Mouse (Mus musculus) embryonic facial prominence, embryonic 10.5 days (tissue): ENCODE results near the gene Eef2k. TPM values are rescaled to one million over a fixed set of nuclear protein-coding genes. Genes with fewer than 3 reads are reported as not detected.

Experiments used
- DNase-seq: peaks from one replicate; pipeline ENCODE4 v3.0.0-alpha.2; 2017; ENCODE audit warnings: low spot score
- H3K27ac ChIP-seq: fragments of 300-500 bp; sonication (generic); replicated peaks from 2 replicates; pipeline ENCODE4 v1.5.1; 2016; ENCODE audit warnings: mild to moderate bottlenecking
- H3K27me3 ChIP-seq: fragments of 300-500 bp; sonication (generic); replicated peaks from 2 replicates; pipeline ENCODE4 v1.6.1; 2016; ENCODE audit warnings: low read depth, mild to moderate bottlenecking; ENCODE audit not compliant: poor library complexity, severe bottlenecking
- H3K36me3 ChIP-seq: fragments of 300-500 bp; sonication (generic); replicated peaks from 2 replicates; pipeline ENCODE4 v1.6.1; 2016; ENCODE audit warnings: mild to moderate bottlenecking, moderate library complexity
- H3K4me1 ChIP-seq: fragments of 300-500 bp; sonication (generic); 2 replicates; pipeline ENCODE4 v1.6.1; 2016
- H3K4me3 ChIP-seq: fragments of 300-500 bp; sonication (generic); 2 replicates; pipeline ENCODE4 v1.5.1; 2016; ENCODE audit warnings: mild to moderate bottlenecking, moderate library complexity
- H3K9me3 ChIP-seq: fragments of 300-500 bp; sonication (generic); 2 replicates; pipeline ENCODE4 v1.6.1; 2016; ENCODE audit warnings: mild to moderate bottlenecking
- WGBS: fragments of 180-500 bp; shearing (Covaris S2); methylation state at CpG from one replicate; pipeline ENCODE4 v1.1.7; 2016; 5-methylcytosine and 5-hydroxymethylcytosine counted together
- polyA plus RNA-seq: library from polyadenylated mRNA; unstranded; fragments of >200 nt; fragmentation: Nextera tagmentation; extraction: Ambion mirVana; gene quantifications from 2 replicates; pipeline ENCODE4 v1.2.1, GENCODE M21; 2016

Gene Eef2k
- polyA plus RNA-seq, 1 experiment from 2014 or later = 34.5 TPM

- H3K4me3 ChIP-seq = no peak overlapping the region
- no peak for DNase-seq
- no peaks in the 10 kb centered on the region for H3K27me3 ChIP-seq
- H3K4me1 ChIP-seq = peaks cover 50% of the 10 kb centered on the region
- H3K9me3 ChIP-seq = no peaks in the 10 kb centered on the region
- H3K36me3 ChIP-seq = peaks cover 22% of the 10 kb centered on the region
- 92% methylated on average over 11 of the region's 11 CpGs for WGBS
- H3K27ac ChIP-seq = no peak overlapping the region
Measured at GRCm38 (mm10) chr7:120859854-120860253, 17.2 kb downstream of the Eef2k start.

GRCm38 (mm10) chr7:120860799-120861487 lies 18.3 kb downstream of the Eef2k start:
- peaks cover 61% of the 10 kb centered on the region for H3K4me1 ChIP-seq
- WGBS = 52% methylated on average over 10 of the region's 10 CpGs

GRCm38 (mm10) chr7:120861488-120862047 lies 18.9 kb downstream of the Eef2k start:
- WGBS = 15% methylated on average over 2 of the region's 2 CpGs
- Histone ChIP-seq H3K27me3 (no peaks in the 10 kb centered on the region), H3K4me1 (peaks cover 68% of the 10 kb centered on the region), H3K9me3 (no peaks in the 10 kb centered on the region), H3K27ac (peak overlapping the region; percentile 81), H3K4me3 (peak overlapping the region; percentile 38), H3K36me3 (peaks cover 22% of the 10 kb centered on the region)
- peak; percentile 24 for DNase-seq

More at GRCm38 (mm10) chr7:120860799-120861487, 18.3 kb downstream of the Eef2k start:
- no peaks in the 10 kb centered on the region for H3K27me3 ChIP-seq
- H3K4me3 ChIP-seq = no peak overlapping the region
- no peaks in the 10 kb centered on the region for H3K9me3 ChIP-seq
- peaks cover 22% of the 10 kb centered on the region for H3K36me3 ChIP-seq
- peak overlapping the region; percentile 32; the same call in 1 of the 2 replicates for H3K27ac ChIP-seq
- no peak for DNase-seq

GRCm38 (mm10) chr7:120862196-120862595 lies 19.6 kb downstream of the Eef2k start:
- peaks cover 22% of the 10 kb centered on the region for H3K36me3 ChIP-seq
- no peaks in the 10 kb centered on the region for H3K9me3 ChIP-seq
- 6% methylated on average over 3 of the region's 3 CpGs for WGBS
- H3K27me3 ChIP-seq = no peaks in the 10 kb centered on the region
- H3K27ac ChIP-seq = peak overlapping the region; percentile 81
- DNase-seq = peak; percentile 62
- H3K4me3 ChIP-seq = peak overlapping the region; percentile 38
- H3K4me1 ChIP-seq = peaks cover 74% of the 10 kb centered on the region

- Histone ChIP-seq H3K9me3 (no peaks in the 10 kb centered on the region), H3K27ac (peak overlapping the region; percentile 81), H3K4me3 (peak overlapping the region; percentile 38), H3K36me3 (peaks cover 22% of the 10 kb centered on the region), H3K4me1 (peaks cover 77% of the 10 kb centered on the region), H3K27me3 (no peaks in the 10 kb centered on the region)
- WGBS = 32% methylated on average over 7 of the region's 7 CpGs
- peak; percentile 62 for DNase-seq
Measured at GRCm38 (mm10) chr7:120862626-120863025, 20.0 kb downstream of the Eef2k start.

- Histone ChIP-seq H3K4me3 (no peak overlapping the region), H3K27me3 (no peaks in the 10 kb centered on the region), H3K4me1 (peaks cover 83% of the 10 kb centered on the region), H3K27ac (peak overlapping the region; percentile 81), H3K36me3 (peaks cover 17% of the 10 kb centered on the region), H3K9me3 (no peaks in the 10 kb centered on the region)
- DNase-seq = peak; percentile 39
- WGBS = 28% methylated on average over 5 of the region's 5 CpGs
Measured at GRCm38 (mm10) chr7:120863476-120863875, 20.8 kb downstream of the Eef2k start.

GRCm38 (mm10) chr7:120865100-120865499 lies 22.5 kb downstream of the Eef2k start:
- H3K27ac ChIP-seq = peak overlapping the region; percentile 76
- H3K27me3 ChIP-seq = no peaks in the 10 kb centered on the region
- H3K4me1 ChIP-seq = peaks cover 80% of the 10 kb centered on the region
- peak; percentile 80 for DNase-seq
- H3K36me3 ChIP-seq = peaks cover 3% of the 10 kb centered on the region; the same call in 1 of the 2 replicates
- H3K9me3 ChIP-seq = no peaks in the 10 kb centered on the region
- H3K4me3 ChIP-seq = peak overlapping the region; percentile 14; the same call in 1 of the 2 replicates
- WGBS = 18% methylated on average over 7 of the region's 7 CpGs

- DNase-seq = no peak
- peaks cover 73% of the 10 kb centered on the region for H3K4me1 ChIP-seq
Measured at GRCm38 (mm10) chr7:120865832-120866231, 23.2 kb downstream of the Eef2k start.

GRCm38 (mm10) chr7:120866684-120867083 lies 24.1 kb downstream of the Eef2k start:
- no peak for DNase-seq
- no peaks in the 10 kb centered on the region for H3K27me3 ChIP-seq
- WGBS = 81% methylated on average over 2 of the region's 2 CpGs
- no peak overlapping the region for H3K4me3 ChIP-seq
- H3K36me3 ChIP-seq = no peaks in the 10 kb centered on the region
- no peak overlapping the region for H3K27ac ChIP-seq
- no peaks in the 10 kb centered on the region for H3K9me3 ChIP-seq
- peaks cover 64% of the 10 kb centered on the region for H3K4me1 ChIP-seq

More at GRCm38 (mm10) chr7:120865832-120866231, 23.2 kb downstream of the Eef2k start:
- Histone ChIP-seq H3K4me3 (no peak overlapping the region), H3K27me3 (no peaks in the 10 kb centered on the region), H3K27ac (peak overlapping the region; percentile 76), H3K9me3 (no peaks in the 10 kb centered on the region), H3K36me3 (no peaks in the 10 kb centered on the region)
- 64% methylated on average over 4 of the region's 4 CpGs for WGBS

- 79% methylated on average over 1 of the region's 1 CpGs for WGBS
- H3K36me3 ChIP-seq = no peaks in the 10 kb centered on the region
- no peak for DNase-seq
- no peak overlapping the region for H3K27ac ChIP-seq
- peaks cover 54% of the 10 kb centered on the region for H3K4me1 ChIP-seq
- no peaks in the 10 kb centered on the region for H3K9me3 ChIP-seq
- no peak overlapping the region for H3K4me3 ChIP-seq
- no peaks in the 10 kb centered on the region for H3K27me3 ChIP-seq
Measured at GRCm38 (mm10) chr7:120867720-120868119, 25.1 kb downstream of the Eef2k start.

GRCm38 (mm10) chr7:120869883-120870282 lies 27.3 kb downstream of the Eef2k start:
- H3K4me3 ChIP-seq = no peak overlapping the region
- H3K9me3 ChIP-seq = no peaks in the 10 kb centered on the region
- DNase-seq = no peak
- H3K27ac ChIP-seq = no peak overlapping the region
- no peaks in the 10 kb centered on the region for H3K27me3 ChIP-seq
- WGBS = 83% methylated on average over 5 of the region's 5 CpGs
- H3K36me3 ChIP-seq = peaks cover 3% of the 10 kb centered on the region; the same call in 1 of the 2 replicates
- H3K4me1 ChIP-seq = peaks cover 35% of the 10 kb centered on the region

- H3K27me3 ChIP-seq = no peaks in the 10 kb centered on the region
- H3K4me3 ChIP-seq = no peak overlapping the region
- no peak overlapping the region for H3K27ac ChIP-seq
- no peaks in the 10 kb centered on the region for H3K9me3 ChIP-seq
- WGBS = 78% methylated on average over 5 of the region's 5 CpGs
- no peak for DNase-seq
- H3K36me3 ChIP-seq = peaks cover 3% of the 10 kb centered on the region; the same call in 1 of the 2 replicates
- peaks cover 34% of the 10 kb centered on the region for H3K4me1 ChIP-seq
Measured at GRCm38 (mm10) chr7:120870431-120871008, 27.9 kb downstream of the Eef2k start.
